Mouse (Mus musculus): ENCODE measurements at regions not wholly inside any gene's neighbourhood (a gene's known extent, or its start where the extent isn't known, plus 50 kb on each side); places are given as distances from the start of the nearest gene placed in this dataset.
"Not testable (repeated sequence)": the region's sequence is repeated elsewhere in the genome, so short reads cannot be mapped to it uniquely, and the experiment has no call there.

DNA sequence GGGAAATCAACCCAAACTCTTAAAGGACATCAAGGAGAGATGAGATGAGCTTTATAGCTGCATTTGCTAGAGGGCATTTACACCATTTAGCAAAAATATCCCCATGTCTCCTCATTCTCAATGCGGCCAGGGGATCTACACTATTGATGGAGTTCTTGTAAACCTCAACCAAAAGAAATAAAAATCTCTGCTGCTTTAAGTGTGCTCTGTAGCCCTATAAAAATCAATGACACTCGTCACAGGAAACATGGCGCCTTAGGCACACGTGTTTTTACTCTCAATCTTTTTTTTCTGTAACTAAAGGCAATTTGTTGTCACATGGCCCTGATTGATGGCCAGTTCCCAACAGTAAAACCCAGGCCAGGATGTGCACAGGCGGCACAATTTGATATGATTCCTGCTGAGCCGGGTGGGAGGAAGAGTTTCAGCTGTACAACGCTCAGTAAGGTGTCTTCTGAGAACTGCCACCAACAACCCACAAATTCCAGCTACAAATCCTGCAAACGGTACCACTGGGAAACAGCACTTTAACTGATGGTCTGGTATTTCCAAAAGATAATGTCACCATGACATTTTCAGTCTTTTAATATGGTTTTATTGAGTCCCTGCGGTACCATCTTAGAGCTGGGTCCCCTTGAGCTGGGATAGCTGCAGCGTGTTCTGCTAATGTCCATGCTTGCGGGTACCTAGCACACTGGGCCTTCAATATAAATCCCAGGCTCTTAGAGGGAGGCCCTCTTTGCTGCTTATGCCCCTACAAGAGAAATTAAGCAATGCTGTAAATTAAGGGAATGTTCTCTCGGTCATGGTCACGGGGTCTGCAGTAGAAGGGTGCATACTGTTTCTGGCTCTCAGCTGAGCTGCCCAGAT is 78.8 kb downstream of the Tpbg start:
- Histone ChIP-seq H3K4me3 (ENCODE audit: insufficient read depth, poor library complexity, severe bottlenecking) (no peak overlapping the region), H3K79me3 (ENCODE audit: low read depth) (no peaks in the 10 kb centered on the region), H3K79me2 (ENCODE audit: control insufficient read depth, insufficient read depth) (no peaks in the 10 kb centered on the region), H3ac (ENCODE audit: control insufficient read depth, insufficient read length, low read depth) (no peak overlapping the region), H3K36me3 (ENCODE audit: control insufficient read depth, insufficient read depth) (no peaks in the 10 kb centered on the region), H3K27me3 (ENCODE audit: control insufficient read depth, insufficient read depth, insufficient read length) (no peaks in the 10 kb centered on the region)
- no peak for TF ChIP-seq FOSL1 (IDR thresholded peaks at IDR 0.05; ENCODE audit: insufficient read depth, low read length, poor library complexity, severe bottlenecking)
- TF ChIP-seq CTCF (IDR thresholded peaks at IDR 0.05; ENCODE audit: control insufficient read depth, insufficient read depth, insufficient read length) = no peak

DNA sequence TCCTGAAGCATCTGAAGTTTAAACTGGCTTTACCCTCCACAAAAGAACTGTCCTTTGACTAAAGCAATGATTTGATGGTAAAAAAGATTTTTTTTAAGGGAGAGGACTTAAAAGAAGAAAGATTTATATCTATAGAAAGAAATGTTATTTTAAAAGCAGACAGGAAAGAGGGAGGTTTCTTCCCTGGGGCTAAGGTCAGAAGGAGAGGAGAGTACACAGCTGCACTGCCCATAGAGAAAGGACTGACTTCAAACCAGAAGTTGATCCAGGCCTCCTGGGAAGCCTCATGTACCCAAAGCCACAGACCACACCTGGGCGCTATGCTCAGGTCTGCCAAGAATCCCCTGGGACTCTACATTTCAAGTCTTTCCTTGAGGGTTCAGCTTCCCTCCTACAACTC is 83.1 kb downstream of the Tpbg start:
- Histone ChIP-seq H3K36me3 (ENCODE audit: control insufficient read depth, insufficient read depth) (no peaks in the 10 kb centered on the region), H3K79me3 (ENCODE audit: low read depth) (no peaks in the 10 kb centered on the region), H3ac (ENCODE audit: control insufficient read depth, insufficient read length, low read depth) (no peak overlapping the region), H3K79me2 (ENCODE audit: control insufficient read depth, insufficient read depth) (no peaks in the 10 kb centered on the region), H3K4me3 (ENCODE audit: insufficient read depth, poor library complexity, severe bottlenecking) (no peak overlapping the region), H3K27me3 (ENCODE audit: control insufficient read depth, insufficient read depth, insufficient read length) (no peaks in the 10 kb centered on the region)
- TF ChIP-seq USF1 (IDR thresholded peaks at IDR 0.05; ENCODE audit: low read depth) (no peak), MAX (IDR thresholded peaks at IDR 0.05) (no peak), FOSL1 (IDR thresholded peaks at IDR 0.05; ENCODE audit: insufficient read depth, low read length, poor library complexity, severe bottlenecking) (no peak), CTCF (IDR thresholded peaks at IDR 0.05; ENCODE audit: control insufficient read depth, insufficient read depth, insufficient read length) (no peak)

DNA sequence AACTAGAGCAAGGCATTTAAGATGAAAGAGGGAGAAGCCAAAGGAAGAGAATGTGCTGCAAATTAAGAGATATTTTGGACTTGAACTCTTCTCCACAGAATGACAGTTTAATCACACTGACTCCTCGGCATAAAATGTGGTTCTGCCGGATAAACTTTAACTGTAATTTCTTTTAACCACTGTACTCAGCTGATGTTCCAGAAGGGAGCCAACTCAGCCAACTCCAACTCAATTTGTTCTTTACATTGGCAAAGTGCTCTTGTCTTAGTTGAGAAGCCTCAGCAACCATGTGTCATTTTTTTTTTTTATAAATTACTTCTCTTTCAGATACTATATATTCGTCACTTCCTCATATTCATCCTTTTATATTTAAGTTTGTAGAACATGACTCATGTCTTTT is 90.0 kb downstream of the Tpbg start:
- no peaks in the 10 kb centered on the region for H3K79me2 ChIP-seq (ENCODE audit: control insufficient read depth, insufficient read depth)
- H3K79me3 ChIP-seq (ENCODE audit: low read depth) = no peaks in the 10 kb centered on the region
- H3K36me3 ChIP-seq (ENCODE audit: control insufficient read depth, insufficient read depth) = no peaks in the 10 kb centered on the region
- no peaks in the 10 kb centered on the region for H3K27me3 ChIP-seq (ENCODE audit: control insufficient read depth, insufficient read depth, insufficient read length)
- no peak overlapping the region for H3K4me3 ChIP-seq (ENCODE audit: insufficient read depth, poor library complexity, severe bottlenecking)
- no peak overlapping the region for H3ac ChIP-seq (ENCODE audit: control insufficient read depth, insufficient read length, low read depth)
- no peak for TF ChIP-seq FOSL1 (IDR thresholded peaks at IDR 0.05; ENCODE audit: insufficient read depth, low read length, poor library complexity, severe bottlenecking)
- no peak for TF ChIP-seq USF1 (IDR thresholded peaks at IDR 0.05; ENCODE audit: low read depth)
- no peak for TF ChIP-seq CTCF (IDR thresholded peaks at IDR 0.05; ENCODE audit: control insufficient read depth, insufficient read depth, insufficient read length)
- no peak for TF ChIP-seq MYOD1 (IDR thresholded peaks at IDR 0.05; ENCODE audit: control insufficient read depth, insufficient read length, low read depth)
- no peak for TF ChIP-seq MAX (IDR thresholded peaks at IDR 0.05)
- TF ChIP-seq CEBPB (IDR thresholded peaks at IDR 0.05; ENCODE audit: low read depth) = no peak
- TF ChIP-seq MYOG (IDR thresholded peaks at IDR 0.05; ENCODE audit: control insufficient read depth, extremely low read depth, insufficient read length) = no peak

DNA sequence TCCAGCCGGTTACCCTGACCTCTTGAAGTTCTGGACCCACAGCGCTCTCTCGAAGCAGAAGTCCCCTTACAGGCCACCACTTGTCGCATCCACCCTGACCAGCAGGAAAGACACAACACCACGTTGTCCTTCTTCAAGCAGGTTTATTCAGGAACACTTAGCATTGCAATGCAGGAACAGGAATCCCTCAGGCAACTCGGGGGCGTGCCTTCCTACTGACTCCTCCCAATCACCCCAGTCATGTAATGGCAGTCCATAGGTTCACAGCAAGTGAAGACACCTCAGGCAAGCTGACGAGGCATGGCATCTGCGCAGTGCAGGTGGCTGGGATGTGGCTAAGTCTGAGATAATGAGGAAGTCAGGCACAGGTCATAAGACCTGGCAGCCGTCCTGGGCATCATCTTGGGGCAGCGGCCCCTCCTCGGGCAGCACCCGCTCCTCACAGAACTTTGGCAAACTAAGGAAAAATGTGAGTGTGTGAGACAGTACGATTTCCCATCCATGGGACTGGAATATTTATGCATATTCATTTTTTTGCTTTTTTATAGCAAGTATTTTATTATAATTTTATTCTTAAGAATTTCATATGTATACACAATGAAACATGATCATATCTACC is 101.0 kb downstream of the Tpbg start:
- not testable (repeated sequence) for H3K36me3 ChIP-seq (ENCODE audit: control insufficient read depth, insufficient read depth); H3ac ChIP-seq (ENCODE audit: control insufficient read depth, insufficient read length, low read depth); H3K79me2 ChIP-seq (ENCODE audit: control insufficient read depth, insufficient read depth); H3K4me3 ChIP-seq (ENCODE audit: insufficient read depth, poor library complexity, severe bottlenecking); H3K79me3 ChIP-seq (ENCODE audit: low read depth); H3K27me3 ChIP-seq (ENCODE audit: control insufficient read depth, insufficient read depth, insufficient read length)

DNA sequence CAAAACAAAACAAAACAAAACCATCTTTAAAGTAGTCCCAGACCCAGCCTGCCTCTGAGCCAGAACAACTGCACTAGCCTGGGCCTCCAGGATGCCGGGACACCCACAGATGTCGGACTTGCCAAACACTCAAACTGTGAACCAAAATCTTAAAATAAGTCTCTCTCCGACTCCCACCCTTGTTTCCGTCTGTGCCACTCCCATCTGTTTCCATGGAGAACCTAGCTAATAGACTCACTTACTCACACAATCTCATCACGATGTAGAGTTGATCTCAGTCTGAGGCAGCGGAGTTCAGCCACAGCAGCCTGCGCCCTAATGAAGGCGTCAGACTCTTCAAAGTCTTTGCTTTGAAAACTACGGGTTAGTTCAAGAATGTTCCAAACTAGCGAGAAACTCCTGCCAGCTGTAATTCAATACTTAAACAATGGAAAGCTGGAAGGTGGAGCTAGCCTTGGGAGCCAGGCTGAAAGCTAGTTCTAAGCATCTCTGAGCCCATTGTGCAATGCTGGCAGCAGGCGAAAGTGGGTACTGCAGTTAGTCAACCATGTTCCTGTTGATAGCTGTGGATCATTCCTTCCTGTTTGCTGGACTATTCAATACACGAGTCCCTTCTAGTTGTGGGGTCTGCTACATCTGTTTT is 106.4 kb downstream of the Tpbg start:
- Histone ChIP-seq H3K79me2 (ENCODE audit: control insufficient read depth, insufficient read depth) (no peaks in the 10 kb centered on the region), H3K27me3 (ENCODE audit: control insufficient read depth, insufficient read depth, insufficient read length) (no peaks in the 10 kb centered on the region)
- TF ChIP-seq FOSL1 (IDR thresholded peaks at IDR 0.05; ENCODE audit: insufficient read depth, low read length, poor library complexity, severe bottlenecking) = no peak
- TF ChIP-seq CEBPB (IDR thresholded peaks at IDR 0.05; ENCODE audit: low read depth) = no peak
- TF ChIP-seq MAX (IDR thresholded peaks at IDR 0.05) = no peak
- no peak for TF ChIP-seq USF1 (IDR thresholded peaks at IDR 0.05; ENCODE audit: low read depth)
- TF ChIP-seq MYOD1 (IDR thresholded peaks at IDR 0.05; ENCODE audit: control insufficient read depth, insufficient read length, low read depth) = no peak
- no peak for TF ChIP-seq CTCF (IDR thresholded peaks at IDR 0.05; ENCODE audit: control insufficient read depth, insufficient read depth, insufficient read length)
- TF ChIP-seq MYOG (IDR thresholded peaks at IDR 0.05; ENCODE audit: control insufficient read depth, extremely low read depth, insufficient read length) = no peak

DNA sequence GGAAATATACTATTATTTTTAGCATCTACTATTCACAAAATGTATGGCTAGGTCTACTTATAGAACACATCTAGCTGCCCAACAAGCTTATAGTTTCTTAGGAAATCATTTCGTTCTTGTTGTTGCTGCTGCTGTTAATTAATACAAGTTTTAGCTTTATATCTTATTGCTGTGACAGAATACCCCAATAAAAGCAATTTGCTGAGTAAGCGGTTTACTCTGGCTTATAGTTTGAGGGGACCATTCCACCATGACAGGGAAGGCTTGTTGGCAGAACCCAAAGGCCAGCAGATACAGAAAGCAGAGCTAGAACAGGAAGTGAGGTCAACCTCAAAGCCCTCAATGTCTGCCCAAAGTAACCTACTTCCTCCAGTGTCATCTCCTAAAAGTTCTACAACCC is 109.6 kb downstream of the Tpbg start:
- TF ChIP-seq CEBPB (IDR thresholded peaks at IDR 0.05; ENCODE audit: low read depth) = no peak
- TF ChIP-seq MYOD1 (IDR thresholded peaks at IDR 0.05; ENCODE audit: control insufficient read depth, insufficient read length, low read depth) = no peak
- TF ChIP-seq CTCF (IDR thresholded peaks at IDR 0.05; ENCODE audit: control insufficient read depth, insufficient read depth, insufficient read length) = no peak
- TF ChIP-seq MAX (IDR thresholded peaks at IDR 0.05) = no peak
- no peak for TF ChIP-seq MYOG (IDR thresholded peaks at IDR 0.05; ENCODE audit: control insufficient read depth, extremely low read depth, insufficient read length)
- TF ChIP-seq USF1 (IDR thresholded peaks at IDR 0.05; ENCODE audit: low read depth) = no peak
- TF ChIP-seq FOSL1 (IDR thresholded peaks at IDR 0.05; ENCODE audit: insufficient read depth, low read length, poor library complexity, severe bottlenecking) = no peak
- no peaks in the 10 kb centered on the region for H3K79me2 ChIP-seq (ENCODE audit: control insufficient read depth, insufficient read depth)
- H3K4me3 ChIP-seq (ENCODE audit: insufficient read depth, poor library complexity, severe bottlenecking) = no peak overlapping the region
- no peaks in the 10 kb centered on the region for H3K36me3 ChIP-seq (ENCODE audit: control insufficient read depth, insufficient read depth)
- H3K79me3 ChIP-seq (ENCODE audit: low read depth) = no peaks in the 10 kb centered on the region
- no peaks in the 10 kb centered on the region for H3K27me3 ChIP-seq (ENCODE audit: control insufficient read depth, insufficient read depth, insufficient read length)
- no peak overlapping the region for H3ac ChIP-seq (ENCODE audit: control insufficient read depth, insufficient read length, low read depth)

More for the DNA sequence above, 106.4 kb downstream of the Tpbg start:
- Histone ChIP-seq H3K79me3 (ENCODE audit: low read depth) (no peaks in the 10 kb centered on the region), H3K4me3 (ENCODE audit: insufficient read depth, poor library complexity, severe bottlenecking) (no peak overlapping the region), H3ac (ENCODE audit: control insufficient read depth, insufficient read length, low read depth) (no peak overlapping the region), H3K36me3 (ENCODE audit: control insufficient read depth, insufficient read depth) (no peaks in the 10 kb centered on the region)
